Comparison of ENCODE assay signal across 20 mouse cellular contexts in the genomic region with DNA sequence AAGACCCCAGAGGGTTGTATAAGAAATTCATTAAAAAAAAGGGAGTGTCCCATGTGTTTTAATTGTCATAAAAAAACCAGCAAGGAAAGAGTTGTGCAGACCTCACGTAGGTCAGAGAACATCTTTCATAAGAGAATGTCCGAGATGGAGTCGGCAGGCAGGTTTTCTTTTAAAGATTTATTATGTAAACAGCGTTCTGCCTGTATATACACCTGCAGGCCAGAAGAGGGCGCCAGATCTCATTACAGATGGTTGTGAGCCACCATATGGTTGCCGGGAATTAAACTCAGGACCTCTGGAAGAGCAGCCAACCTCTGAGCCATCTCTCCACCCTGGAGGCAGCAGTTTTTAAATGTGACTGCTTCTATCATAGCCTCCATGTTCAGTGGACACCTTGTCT.
DNase-seq lines count a peak whose midpoint lies in the region; ATAC-seq and TF ChIP-seq lines count a peak whose summit lies in the region.
"Had no signal": no experiment of that assay in that cellular context is flagged by ENCODE, and none has a peak within 500 bp of the region (broad histone marks: within the 10 kb centered on the region; RNA-seq: fewer than 3 reads in every experiment).

No protein-coding gene starts in this region.

- no peak overlapping the region for H3K4me2 ChIP-seq in hindbrain, postnatal 0 days (ENCODE audit: low read depth, low read length)
- H3K4me2 ChIP-seq in liver, postnatal 0 days (ENCODE audit: low read depth, low read length) = no peak overlapping the region
- H3K4me2 ChIP-seq: embryonic facial prominence, embryonic 15.5 days; limb, embryonic 12.5 days; neural tube, embryonic 12.5 days had no signal

- H3K4me1 ChIP-seq in hindbrain, postnatal 0 days (ENCODE audit: insufficient read depth, low read length) = no peaks in the 10 kb centered on the region
- H3K4me1 ChIP-seq in hindbrain, embryonic 10.5 days (replicated peaks) = no peaks in the 10 kb centered on the region
- H3K4me1 ChIP-seq in liver, postnatal 0 days (ENCODE audit: insufficient read depth) = peaks cover 15% of the 10 kb centered on the region
- H3K4me1 ChIP-seq in bone marrow macrophage, adult 2 months (ENCODE audit: control insufficient read depth, insufficient read depth, low read length) = no peaks in the 10 kb centered on the region
- no peaks in the 10 kb centered on the region for H3K4me1 ChIP-seq in forebrain, embryonic 10.5 days
- H3K4me1 ChIP-seq: embryonic facial prominence, embryonic 15.5 days; limb, embryonic 12.5 days; neural tube, embryonic 12.5 days had no signal

- no peaks in the 10 kb centered on the region for H3K36me3 ChIP-seq in hindbrain, postnatal 0 days (ENCODE audit: insufficient read depth, low read length)
- peaks cover 7% of the 10 kb centered on the region for H3K36me3 ChIP-seq in hindbrain, embryonic 10.5 days
- H3K36me3 ChIP-seq in liver, postnatal 0 days (replicated peaks; ENCODE audit: insufficient read depth, low read length) = peaks cover 40% of the 10 kb centered on the region
- no peaks in the 10 kb centered on the region for H3K36me3 ChIP-seq in forebrain, embryonic 10.5 days (replicated peaks)

- TF ChIP-seq POLR2A in bone marrow macrophage, adult 2 months (IDR thresholded peaks at IDR 0.05; ENCODE audit: borderline replicate concordance, low read depth, low read length) = no peak

- ATAC-seq in hindbrain, postnatal 0 days = no peak
- no peak for ATAC-seq in liver, postnatal 0 days
- ATAC-seq: hindbrain, embryonic 16.5 days; midbrain, embryonic 16.5 days had no signal

- no peak overlapping the region for H3K27ac ChIP-seq in hindbrain, postnatal 0 days
- H3K27ac ChIP-seq in hindbrain, embryonic 10.5 days = no peak overlapping the region
- H3K27ac ChIP-seq in liver, postnatal 0 days (ENCODE audit: low read depth) = no peak overlapping the region
- no peak overlapping the region for H3K27ac ChIP-seq in bone marrow macrophage, adult 2 months (ENCODE audit: insufficient read depth, low read depth, low read length)
- no peak overlapping the region for H3K27ac ChIP-seq in forebrain, embryonic 10.5 days
- H3K27ac ChIP-seq: embryonic facial prominence, embryonic 15.5 days; limb, embryonic 12.5 days; neural tube, embryonic 12.5 days had no signal

- no peak for TF ChIP-seq EP300 in liver, postnatal 0 days (IDR thresholded peaks at IDR 0.05; ENCODE audit: low read depth)

- no peaks in the 10 kb centered on the region for H3K9me3 ChIP-seq in hindbrain, postnatal 0 days (ENCODE audit: low read length)
- H3K9me3 ChIP-seq in hindbrain, embryonic 10.5 days = 0 out of 2 replicates have a peak, but pooled peaks cover 3% of the 10 kb centered on the region
- H3K9me3 ChIP-seq in liver, postnatal 0 days (ENCODE audit: low read length) = no peaks in the 10 kb centered on the region
- H3K9me3 ChIP-seq in forebrain, embryonic 10.5 days = peaks cover 6% of the 10 kb centered on the region; the same call in 1 of the 2 replicates
- H3K9me3 ChIP-seq: embryonic facial prominence, embryonic 15.5 days; neural tube, embryonic 12.5 days had no signal

- H3K27me3 ChIP-seq in hindbrain, postnatal 0 days (ENCODE audit: insufficient read depth, low read length) = no peaks in the 10 kb centered on the region
- no peaks in the 10 kb centered on the region for H3K27me3 ChIP-seq in hindbrain, embryonic 10.5 days (ENCODE audit: insufficient read depth, poor library complexity, severe bottlenecking)
- H3K27me3 ChIP-seq in liver, postnatal 0 days (ENCODE audit: insufficient read depth, low read length) = no peaks in the 10 kb centered on the region
- H3K27me3 ChIP-seq in forebrain, embryonic 10.5 days (ENCODE audit: poor library complexity, severe bottlenecking) = no peaks in the 10 kb centered on the region
- H3K27me3 ChIP-seq: embryonic facial prominence, embryonic 15.5 days; limb, embryonic 12.5 days; megakaryocyte, embryonic 14.5 days; neural tube, embryonic 12.5 days had no signal

- TF ChIP-seq CTCF in hindbrain, postnatal 0 days (IDR thresholded peaks at IDR 0.05; ENCODE audit: low read depth) = peak; percentile 33
- TF ChIP-seq CTCF in liver, postnatal 0 days (IDR thresholded peaks at IDR 0.05; ENCODE audit: low read depth) = peak; percentile 67
- TF ChIP-seq CTCF in bone marrow macrophage, adult 2 months (IDR thresholded peaks at IDR 0.05; ENCODE audit: low read depth, low read length) = peak; percentile 35; the same call in 1 of the 2 replicates

- no peak overlapping the region for H3K9ac ChIP-seq in hindbrain, postnatal 0 days (replicated peaks; ENCODE audit: low read length)
- no peak overlapping the region for H3K9ac ChIP-seq in liver, postnatal 0 days (replicated peaks)
- H3K9ac ChIP-seq: embryonic facial prominence, embryonic 15.5 days; limb, embryonic 12.5 days; neural tube, embryonic 12.5 days had no signal

- no peak for DNase-seq in hindbrain, postnatal 0 days (ENCODE audit: low spot score)
- DNase-seq in hindbrain, embryonic 10.5 days (ENCODE audit: low spot score) = no peak
- no peak for DNase-seq in liver, postnatal 0 days
- DNase-seq in liver (no peak), A20 (ENCODE audit: low read depth, low spot score) (peak; percentile 18)
- no peak for DNase-seq in cerebellum, adult 9-10 months
- no peak for DNase-seq in forebrain, embryonic 10.5 days (ENCODE audit: extremely low spot score, low spot score)
- DNase-seq: adrenal gland, postnatal 36 days; cerebellum, postnatal 10 days; embryo, embryonic 11 days; gastrocnemius, postnatal 25 days; heart, postnatal 10 days; right cerebral cortex, postnatal 25 days had no signal

- 78% methylated on average over 6 of the region's 6 CpGs for WGBS in hindbrain, postnatal 0 days
- 72% methylated on average over 6 of the region's 6 CpGs for WGBS in hindbrain, embryonic 10.5 days
- WGBS in liver, postnatal 0 days (ENCODE audit: insufficient replicate concordance) = 72% methylated on average over 6 of the region's 6 CpGs
- WGBS in forebrain, embryonic 10.5 days = 76% methylated on average over 6 of the region's 6 CpGs

- no peak overlapping the region for H3K4me3 ChIP-seq in hindbrain, postnatal 0 days (ENCODE audit: low read length)
- no peak overlapping the region for H3K4me3 ChIP-seq in hindbrain, embryonic 10.5 days
- no peak overlapping the region for H3K4me3 ChIP-seq in liver, postnatal 0 days (ENCODE audit: low read depth, low read length)
- no peak overlapping the region for H3K4me3 ChIP-seq in bone marrow macrophage, adult 2 months (ENCODE audit: insufficient read depth, low read length)
- no peak overlapping the region for H3K4me3 ChIP-seq in forebrain, embryonic 10.5 days
- H3K4me3 ChIP-seq: embryonic facial prominence, embryonic 15.5 days; limb, embryonic 12.5 days; megakaryocyte, embryonic 14.5 days; neural tube, embryonic 12.5 days had no signal
